Mouse (Mus musculus) intestine, embryonic 15.5 days (tissue): ENCODE data around the gene Agtpbp1. TPM values are rescaled to one million over a fixed set of nuclear protein-coding genes. Genes with fewer than 3 reads are reported as not detected.
"Not testable (repeated sequence)": the region's sequence is repeated elsewhere in the genome, so short reads cannot be mapped to it uniquely, and the experiment has no call there.

ENCODE experiments used
- ATAC-seq: fragments of 200-750 bp; cut with Nextera tagmentation; 2 replicates; pipeline ENCODE4 v1.8.0; 2017; ENCODE audit warnings: moderate TSS enrichment, moderate library complexity
- H3K27ac ChIP-seq: fragments of 300-500 bp; sonication (generic); 2 replicates; pipeline ENCODE4 v1.5.1; 2015; ENCODE audit warnings: mild to moderate bottlenecking, inconsistent platforms
- H3K27me3 ChIP-seq: fragments of 300-500 bp; sonication (generic); replicated peaks from 2 replicates; pipeline ENCODE4 v1.6.1; 2015; ENCODE audit warnings: inconsistent platforms
- H3K36me3 ChIP-seq: fragments of 300-500 bp; sonication (generic); 2 replicates; pipeline ENCODE4 v1.6.1; 2015; ENCODE audit warnings: inconsistent platforms
- H3K4me1 ChIP-seq: fragments of 300-500 bp; sonication (generic); replicated peaks from 2 replicates; pipeline ENCODE4 v1.6.1; 2015; ENCODE audit warnings: inconsistent platforms
- H3K4me2 ChIP-seq: fragments of 300-500 bp; sonication (generic); replicated peaks from 2 replicates; pipeline ENCODE4 v1.6.1; 2015; ENCODE audit warnings: mild to moderate bottlenecking, inconsistent platforms
- H3K4me3 ChIP-seq: fragments of 300-500 bp; sonication (generic); replicated peaks from 2 replicates; pipeline ENCODE4 v1.5.1; 2015; ENCODE audit warnings: inconsistent platforms
- H3K9ac ChIP-seq: fragments of 300-500 bp; sonication (generic); 2 replicates; pipeline ENCODE4 v1.6.1; 2015; ENCODE audit warnings: inconsistent platforms
- H3K9me3 ChIP-seq: fragments of 300-500 bp; sonication (generic); 2 replicates; pipeline ENCODE4 v1.6.1; 2016; ENCODE audit warnings: inconsistent platforms
- WGBS: fragments of 180-500 bp; shearing (Covaris S2); methylation state at CpG from one replicate; pipeline ENCODE4 v1.1.7; 2015; 5-methylcytosine and 5-hydroxymethylcytosine counted together
- polyA plus RNA-seq: library from polyadenylated mRNA; unstranded; fragments of >200 nt; fragmentation: Nextera tagmentation; extraction: Ambion mirVana; gene quantifications from 2 replicates; pipeline ENCODE4 v1.2.1, GENCODE M21; 2015

Agtpbp1 gene
- polyA plus RNA-seq, 1 experiment from 2014 or later = 15.7 TPM

GRCm38 (mm10) chr13:59494619-59495262, 90.3 kb downstream of the Agtpbp1 start:
- Histone ChIP-seq H3K4me1 (0 out of 2 replicates have a peak, but pooled peaks cover 2% of the 10 kb centered on the region), H3K9me3 (no peaks in the 10 kb centered on the region), H3K27ac (no peak overlapping the region), H3K4me2 (no peak overlapping the region), H3K27me3 (no peaks in the 10 kb centered on the region), H3K9ac (no peak overlapping the region), H3K4me3 (no peak overlapping the region), H3K36me3 (peaks cover 11% of the 10 kb centered on the region; the same call in 1 of the 2 replicates)
- WGBS = 83% methylated on average over 5 of the region's 5 CpGs
- no peak for ATAC-seq

- peaks cover 11% of the 10 kb centered on the region; the same call in 1 of the 2 replicates for H3K36me3 ChIP-seq
- H3K9ac ChIP-seq = no peak overlapping the region
- no peaks in the 10 kb centered on the region for H3K27me3 ChIP-seq
- H3K9me3 ChIP-seq = no peaks in the 10 kb centered on the region
- no peak overlapping the region for H3K4me2 ChIP-seq
- 68% methylated on average over 4 of the region's 4 CpGs for WGBS
- ATAC-seq = no peak
- 0 out of 2 replicates have a peak, but pooled peaks cover under 1% of the 10 kb centered on the region for H3K4me1 ChIP-seq
- H3K27ac ChIP-seq = no peak overlapping the region
- no peak overlapping the region for H3K4me3 ChIP-seq
Measured at GRCm38 (mm10) chr13:59490726-59491125, 94.3 kb downstream of the Agtpbp1 start.

DNA sequence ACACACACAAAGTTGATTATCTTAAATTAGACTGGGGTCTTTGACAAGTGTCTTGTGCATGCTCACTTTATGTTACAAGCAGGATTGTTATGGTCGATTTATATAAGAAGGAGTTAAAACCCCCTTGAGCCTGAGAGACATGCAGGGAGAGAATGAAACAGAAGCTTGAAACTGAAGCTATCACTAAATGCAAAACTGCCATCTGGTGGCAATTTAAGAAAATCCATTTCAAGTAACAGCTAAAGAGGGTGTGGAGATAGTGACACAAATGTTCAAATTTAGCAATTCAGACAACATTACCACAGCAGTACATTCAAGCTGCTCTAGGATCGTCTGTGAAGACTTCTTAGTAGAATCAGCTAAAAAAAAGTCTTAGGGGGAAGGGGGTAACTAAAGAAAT, 95.9 kb downstream of the Agtpbp1 start:
- H3K27me3 ChIP-seq = no peaks in the 10 kb centered on the region
- no peaks in the 10 kb centered on the region for H3K9me3 ChIP-seq
- H3K9ac ChIP-seq = no peak overlapping the region
- ATAC-seq = no peak
- H3K4me1 ChIP-seq = no peaks in the 10 kb centered on the region
- H3K36me3 ChIP-seq = peaks cover under 1% of the 10 kb centered on the region; the same call in 1 of the 2 replicates
- H3K4me3 ChIP-seq = no peak overlapping the region
- 60% methylated on average over 2 of the region's 2 CpGs for WGBS
- no peak overlapping the region for H3K27ac ChIP-seq
- no peak overlapping the region for H3K4me2 ChIP-seq

- 91% methylated on average over 8 of the region's 8 CpGs for WGBS
Measured at GRCm38 (mm10) chr13:59487287-59487686, 97.7 kb downstream of the Agtpbp1 start.

DNA sequence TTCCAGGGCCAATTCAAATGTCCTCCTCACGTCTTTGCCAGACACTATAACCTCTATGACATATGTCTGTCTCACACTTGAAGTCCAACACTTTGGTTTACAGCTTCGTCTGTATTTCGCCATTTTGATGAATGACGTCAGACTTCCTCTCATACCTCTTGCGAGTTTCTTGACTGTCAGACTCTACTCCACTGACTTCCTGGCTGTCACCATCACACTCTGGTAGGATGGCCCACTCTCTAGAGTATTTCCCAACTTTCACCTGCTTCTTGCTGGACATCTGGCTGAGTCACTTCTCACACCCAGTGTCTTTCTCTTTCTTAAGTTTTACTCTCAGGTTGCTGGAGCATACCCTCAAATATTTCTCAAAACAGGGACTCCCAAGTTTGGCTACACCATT, 98.8 kb downstream of the Agtpbp1 start:
- Histone ChIP-seq H3K36me3 (no peaks in the 10 kb centered on the region), H3K4me3 (no peak overlapping the region), H3K4me1 (no peaks in the 10 kb centered on the region), H3K27me3 (no peaks in the 10 kb centered on the region), H3K9me3 (no peaks in the 10 kb centered on the region), H3K9ac (no peak overlapping the region), H3K27ac (no peak overlapping the region), H3K4me2 (no peak overlapping the region)
- 79% methylated on average over 5 of the region's 5 CpGs for WGBS
- no peak for ATAC-seq

More at GRCm38 (mm10) chr13:59487287-59487686, 97.7 kb downstream of the Agtpbp1 start:
- H3K4me2 ChIP-seq = no peak overlapping the region
- no peak overlapping the region for H3K27ac ChIP-seq
- no peak overlapping the region for H3K4me3 ChIP-seq
- no peaks in the 10 kb centered on the region for H3K9me3 ChIP-seq
- H3K36me3 ChIP-seq = no peaks in the 10 kb centered on the region
- no peak overlapping the region for H3K9ac ChIP-seq
- no peaks in the 10 kb centered on the region for H3K4me1 ChIP-seq
- no peaks in the 10 kb centered on the region for H3K27me3 ChIP-seq
- no peak for ATAC-seq

DNA sequence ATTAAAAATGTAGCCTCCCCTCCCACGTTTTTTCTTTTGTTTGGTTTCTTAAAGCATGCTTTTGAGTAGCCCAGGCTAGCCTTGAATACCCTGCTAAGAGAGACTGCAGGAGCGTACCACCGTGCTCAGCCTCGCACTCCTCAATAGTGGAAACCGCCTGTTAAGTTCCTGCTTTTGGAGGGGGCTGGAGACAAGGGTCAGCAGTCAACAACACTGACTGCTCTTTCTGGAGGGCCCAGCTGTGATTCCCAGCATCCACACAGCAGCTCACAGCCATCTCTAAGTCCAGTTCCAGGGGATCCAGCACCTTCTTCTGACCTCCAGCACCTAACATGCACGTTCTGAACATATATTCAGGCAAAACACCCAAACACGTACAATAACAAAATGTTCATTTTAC, 99.6 kb downstream of the Agtpbp1 start:
- Histone ChIP-seq H3K4me2 (no peak overlapping the region), H3K9ac (no peak overlapping the region), H3K4me1 (no peaks in the 10 kb centered on the region), H3K9me3 (no peaks in the 10 kb centered on the region), H3K4me3 (no peak overlapping the region), H3K36me3 (no peaks in the 10 kb centered on the region), H3K27me3 (no peaks in the 10 kb centered on the region), H3K27ac (no peak overlapping the region)
- 87% methylated on average over 7 of the region's 7 CpGs for WGBS
- ATAC-seq = no peak

DNA sequence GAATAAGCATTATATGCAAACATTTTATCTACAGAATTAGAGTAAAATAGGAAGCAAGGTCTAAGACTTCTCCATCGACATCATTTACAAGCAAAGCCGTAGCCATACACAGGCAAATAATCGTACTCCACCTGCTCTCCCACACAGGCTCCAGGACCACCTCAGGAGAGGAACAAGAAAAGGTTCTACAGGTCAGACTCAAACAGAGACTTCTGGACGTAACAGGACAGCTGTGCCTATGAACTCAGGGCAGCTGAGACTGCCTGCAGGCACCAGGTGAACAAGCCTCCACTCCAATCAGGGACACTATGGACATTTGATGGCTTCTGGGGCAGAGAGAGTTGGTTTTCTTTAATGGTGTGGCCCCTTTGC, 103.6 kb downstream of the Agtpbp1 start:
- Histone ChIP-seq H3K9me3 (no peaks in the 10 kb centered on the region), H3K27ac (no peak overlapping the region), H3K4me1 (no peaks in the 10 kb centered on the region), H3K4me3 (no peak overlapping the region), H3K36me3 (no peaks in the 10 kb centered on the region), H3K27me3 (no peaks in the 10 kb centered on the region), H3K4me2 (no peak overlapping the region), H3K9ac (no peak overlapping the region)
- ATAC-seq = no peak
- WGBS = 92% methylated on average over 4 of the region's 4 CpGs

DNA sequence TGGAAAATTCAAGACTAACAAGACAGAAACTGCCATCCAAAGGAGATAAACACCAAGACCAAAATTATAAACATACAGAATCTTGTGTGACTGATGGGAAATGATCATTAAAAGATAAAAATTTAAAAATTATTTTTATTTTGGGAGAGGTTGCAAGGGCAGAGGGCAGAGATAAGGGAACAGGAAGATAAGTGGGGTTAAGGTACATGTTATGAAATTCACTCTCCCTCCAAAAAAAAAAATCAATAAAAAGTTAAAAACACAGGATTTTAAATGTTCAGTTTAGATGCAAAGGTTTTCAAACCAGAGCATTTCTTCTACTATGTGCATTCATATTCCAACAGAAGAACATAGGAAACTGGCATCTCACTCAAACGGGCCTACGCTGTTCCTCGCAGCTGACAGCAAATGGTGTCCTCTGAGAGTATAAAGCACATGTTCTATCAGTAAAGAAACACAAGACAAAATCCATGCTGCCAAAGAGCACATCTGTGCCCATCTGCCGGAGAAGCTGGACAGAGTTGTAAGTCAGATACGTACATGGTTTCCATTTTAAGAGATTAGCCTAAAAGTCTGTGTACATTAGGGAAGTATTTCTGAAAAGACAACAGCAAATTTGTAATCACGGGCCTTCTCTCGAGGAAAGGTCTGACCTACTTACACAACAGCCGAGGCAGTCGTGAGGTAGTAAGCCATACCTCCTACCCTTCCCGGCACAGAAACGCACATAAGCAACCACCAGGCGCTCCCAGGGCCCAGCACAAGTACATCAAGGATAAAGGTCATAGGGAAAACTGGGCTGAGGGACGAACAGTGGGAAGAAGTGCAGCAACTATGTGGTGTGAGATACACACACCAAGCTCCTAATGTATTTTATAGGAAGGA, 104.2 kb downstream of the Agtpbp1 start:
- H3K27ac ChIP-seq = no peak overlapping the region
- H3K36me3 ChIP-seq = no peaks in the 10 kb centered on the region
- H3K27me3 ChIP-seq = no peaks in the 10 kb centered on the region
- no peak overlapping the region for H3K4me3 ChIP-seq
- no peaks in the 10 kb centered on the region for H3K4me1 ChIP-seq
- H3K9me3 ChIP-seq = no peaks in the 10 kb centered on the region
- ATAC-seq = no peak
- H3K9ac ChIP-seq = no peak overlapping the region
- 71% methylated on average over 13 of the region's 13 CpGs for WGBS
- H3K4me2 ChIP-seq = no peak overlapping the region

DNA sequence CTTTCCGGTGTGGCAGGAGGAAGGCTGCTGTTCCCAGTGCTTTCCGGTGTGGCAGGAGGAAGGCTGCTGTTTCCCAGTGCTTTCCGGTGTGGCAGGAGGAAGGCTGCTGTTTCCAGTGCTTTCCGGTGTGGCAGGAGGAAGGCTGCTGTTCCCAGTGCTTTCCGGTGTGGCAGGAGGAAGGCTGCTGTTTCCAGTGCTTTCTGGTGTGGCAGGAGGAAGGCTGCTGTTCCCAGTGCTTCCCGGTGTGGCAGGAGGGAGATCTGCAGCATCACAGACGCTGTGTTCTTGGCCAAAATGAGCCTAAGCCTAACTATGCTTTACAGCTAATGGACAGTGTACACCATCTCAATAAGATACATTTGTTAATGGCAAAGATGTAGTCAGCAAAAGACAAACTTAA, 107.1 kb downstream of the Agtpbp1 start:
- H3K4me2 ChIP-seq, H3K27ac ChIP-seq, ATAC-seq: not testable (repeated sequence)

GRCm38 (mm10) chr13:59477451-59477850, 107.6 kb downstream of the Agtpbp1 start:
- WGBS = 90% methylated on average over 14 of the region's 14 CpGs
- no peak overlapping the region for H3K9ac ChIP-seq
- no peaks in the 10 kb centered on the region for H3K9me3 ChIP-seq

More for the DNA sequence above, 107.1 kb downstream of the Agtpbp1 start:
- not testable (repeated sequence) for H3K36me3 ChIP-seq, H3K9me3 ChIP-seq, H3K27me3 ChIP-seq, H3K4me1 ChIP-seq, H3K4me3 ChIP-seq, H3K9ac ChIP-seq
- 85% methylated on average over 7 of the region's 7 CpGs for WGBS

GRCm38 (mm10) chr13:59474973-59475372, 110.1 kb downstream of the Agtpbp1 start:
- Histone ChIP-seq H3K27ac (no peak overlapping the region), H3K4me1 (no peaks in the 10 kb centered on the region), H3K4me2 (no peak overlapping the region), H3K4me3 (no peak overlapping the region), H3K9me3 (no peaks in the 10 kb centered on the region), H3K27me3 (no peaks in the 10 kb centered on the region), H3K36me3 (0 out of 2 replicates have a peak, but pooled peaks cover 5% of the 10 kb centered on the region), H3K9ac (no peak overlapping the region)
- 73% methylated on average over 8 of the region's 8 CpGs for WGBS
- ATAC-seq = no peak

More at GRCm38 (mm10) chr13:59477451-59477850, 107.6 kb downstream of the Agtpbp1 start:
- Histone ChIP-seq H3K4me3 (no peak overlapping the region), H3K27me3 (no peaks in the 10 kb centered on the region), H3K4me1 (no peaks in the 10 kb centered on the region), H3K4me2 (no peak overlapping the region), H3K36me3 (no peaks in the 10 kb centered on the region), H3K27ac (no peak overlapping the region)
- no peak for ATAC-seq

DNA sequence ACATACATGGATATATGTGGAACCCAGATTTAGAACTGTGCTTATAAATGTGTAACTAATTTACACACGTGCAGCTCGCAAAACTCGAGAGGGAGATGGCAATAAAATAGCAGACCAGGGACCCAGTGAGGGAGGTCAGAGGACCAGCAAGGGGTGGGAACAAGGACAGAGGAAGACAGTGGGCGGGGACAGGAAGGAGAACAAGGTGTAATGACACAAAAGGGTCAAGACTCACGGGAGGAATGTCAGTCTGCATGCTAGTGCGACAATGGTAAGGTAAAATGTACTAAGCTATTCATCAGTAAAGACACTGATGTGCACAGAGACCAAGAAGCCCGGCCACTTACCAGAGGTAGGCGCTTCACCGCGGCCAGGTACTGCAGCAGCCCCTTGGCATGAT, 111.7 kb downstream of the Agtpbp1 start:
- Histone ChIP-seq H3K36me3 (0 out of 2 replicates have a peak, but pooled peaks cover 5% of the 10 kb centered on the region), H3K9ac (no peak overlapping the region), H3K4me2 (no peak overlapping the region), H3K4me1 (no peaks in the 10 kb centered on the region), H3K27ac (no peak overlapping the region), H3K27me3 (no peaks in the 10 kb centered on the region), H3K4me3 (no peak overlapping the region), H3K9me3 (no peaks in the 10 kb centered on the region)
- ATAC-seq = no peak
- 68% methylated on average over 10 of the region's 10 CpGs for WGBS
